Mouse (Mus musculus): ENCODE data around the gene Mrpl32.

Mrpl32 gene

DNA sequence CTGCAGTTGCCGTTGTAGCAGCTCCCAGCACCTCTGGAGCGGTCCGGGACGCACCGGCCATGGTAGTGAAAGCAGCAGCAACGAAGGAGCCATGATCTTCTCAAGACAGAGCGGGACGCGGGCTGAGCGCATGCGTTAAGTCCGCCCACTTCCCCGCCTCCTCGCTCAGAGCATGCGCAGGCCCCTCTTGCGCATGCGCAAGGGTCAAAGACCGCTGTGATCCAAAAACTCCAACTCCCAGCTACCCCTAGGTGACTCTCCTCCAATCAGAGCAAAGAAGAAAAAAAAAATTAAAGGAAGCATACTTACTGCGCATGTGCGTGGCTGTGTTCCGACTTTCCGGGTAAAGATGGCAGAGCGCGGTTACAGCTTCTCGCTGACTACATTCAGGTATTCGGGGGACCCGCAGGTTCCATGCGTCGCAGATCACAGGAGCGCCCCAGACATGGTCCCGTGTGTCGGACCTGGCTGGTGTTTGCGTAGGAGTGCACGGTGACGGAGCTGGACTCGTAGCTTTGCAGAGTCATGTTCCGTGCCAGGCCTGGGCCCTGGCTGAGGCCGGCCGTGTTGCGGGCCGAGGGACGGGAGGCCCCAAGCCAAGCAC, at the start of gene Mrpl32, which contains the start of gene Psma2:
Gene Mrpl32, minus strand, starts transcription at position 240 of the 604 bp plus-strand sequence.
Gene Psma2, plus strand, starts transcription at position 315 of the 604 bp plus-strand sequence.
- DNase-seq (ENCODE audit: low spot score in 2 of 2), result peak; percentile 97 to 98

DNA sequence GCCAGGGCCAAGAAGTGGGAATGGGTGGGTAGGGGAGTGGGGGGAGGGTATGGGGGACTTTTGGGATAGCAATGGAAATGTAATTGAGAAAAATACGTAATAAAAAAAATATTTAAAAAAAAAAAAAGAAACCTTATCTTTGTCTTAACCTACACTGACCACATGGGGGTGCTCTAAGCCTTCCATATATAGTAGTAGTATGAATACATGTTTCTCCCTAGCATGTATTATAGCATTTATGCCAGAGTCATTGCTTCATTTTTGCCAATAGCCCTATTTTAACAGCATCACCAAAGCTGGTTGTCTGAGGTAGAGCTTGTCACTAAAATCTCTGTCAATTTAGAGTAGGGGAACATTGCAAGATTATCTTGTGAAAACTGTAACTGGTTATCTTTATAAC, 36.3 kb upstream of the Mrpl32 start:
- DNase-seq (ENCODE audit: low spot score in 2 of 2), result no peak

DNA sequence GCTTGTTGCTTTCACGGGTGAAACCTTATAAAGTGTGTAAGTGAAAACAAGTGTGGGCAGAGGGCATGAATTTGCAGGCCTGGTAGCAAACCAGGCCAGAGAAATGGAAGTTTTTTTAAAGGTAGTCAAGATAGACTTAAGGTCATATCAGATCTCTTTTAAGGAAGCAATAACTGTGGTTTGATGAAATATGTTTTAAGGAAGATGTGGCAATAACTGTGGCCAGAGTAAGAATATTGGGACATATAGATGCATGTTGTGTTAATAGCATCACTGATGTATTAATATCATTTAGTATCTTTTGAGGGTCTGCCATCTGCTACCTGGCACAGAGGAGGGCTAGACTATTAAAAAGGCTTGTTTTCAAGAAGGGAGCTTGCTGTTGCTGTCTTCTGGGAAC, 27.0 kb upstream of the Mrpl32 start:
- no peak for DNase-seq (ENCODE audit: low spot score in 2 of 2)

DNA sequence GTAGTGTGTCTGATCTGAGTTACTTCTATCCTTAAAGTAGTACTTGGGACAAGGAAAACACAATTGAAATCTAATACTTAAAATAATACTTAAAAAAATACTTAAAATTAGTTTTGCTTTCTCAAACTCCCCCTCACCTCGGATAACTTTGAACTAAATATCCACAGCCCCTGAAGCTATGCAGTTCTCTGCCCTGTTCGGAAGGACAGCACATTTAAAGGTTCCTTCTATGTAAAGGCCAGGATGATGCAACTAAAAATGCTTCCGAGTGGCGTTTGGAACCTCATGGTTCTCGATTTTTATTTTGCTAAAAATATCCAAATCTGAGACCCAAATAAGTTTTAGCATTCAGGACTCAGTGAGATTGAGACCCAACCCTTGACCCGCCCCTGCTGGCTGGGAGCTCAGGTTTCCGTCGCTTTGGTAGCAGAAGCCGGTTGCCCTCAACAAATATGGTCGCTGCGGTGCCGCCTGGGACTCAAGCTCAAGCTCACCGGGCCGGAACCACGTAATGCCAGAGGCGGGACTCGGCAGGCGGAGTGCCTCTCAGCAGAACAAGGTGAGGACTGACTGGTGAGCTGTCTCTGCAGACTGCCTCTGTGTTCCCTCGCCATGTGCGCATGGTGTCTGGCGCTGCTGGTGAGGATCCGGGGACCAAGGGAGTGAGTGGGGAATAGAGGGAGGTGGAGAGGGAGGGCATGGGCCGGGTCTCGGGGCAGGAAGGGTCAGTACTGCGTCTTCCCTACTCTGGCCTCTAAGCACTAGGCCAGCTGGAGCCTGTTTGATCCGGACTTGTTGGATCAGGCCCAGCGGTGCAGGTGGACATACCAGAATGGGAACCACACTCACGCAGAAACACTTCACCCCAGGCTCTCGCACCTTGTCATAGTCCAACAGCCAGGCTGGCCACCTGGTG, 17.0 kb upstream of the Mrpl32 start, which contains the start of gene AW209491:
Gene AW209491, plus strand, starts transcription at position 429 of the 916 bp plus-strand sequence.
- DNase-seq (ENCODE audit: low spot score in 2 of 2), result peak; percentile 90 to 92

DNA sequence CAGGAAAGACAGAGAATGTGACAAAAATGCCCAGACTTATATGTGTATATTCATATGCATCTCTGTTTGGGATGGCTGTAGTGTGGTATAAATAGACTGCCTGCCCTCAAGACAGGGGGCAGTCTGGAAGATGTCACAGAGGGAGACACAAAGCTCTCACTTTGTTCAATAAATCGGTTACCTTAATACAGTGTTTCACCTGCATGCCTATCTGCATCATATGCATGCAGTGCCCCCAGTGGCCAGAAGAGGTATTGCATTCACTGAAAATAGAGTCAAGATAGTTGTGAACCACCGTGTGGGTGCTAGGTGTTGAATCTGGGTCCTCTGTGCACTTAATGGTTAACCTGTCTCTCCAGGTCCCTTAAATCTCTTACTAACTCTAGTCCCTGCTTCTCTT, 5.8 kb upstream of the Mrpl32 start:
- peak; percentile 53 to 67 for DNase-seq (ENCODE audit: low spot score in 2 of 2)

DNA sequence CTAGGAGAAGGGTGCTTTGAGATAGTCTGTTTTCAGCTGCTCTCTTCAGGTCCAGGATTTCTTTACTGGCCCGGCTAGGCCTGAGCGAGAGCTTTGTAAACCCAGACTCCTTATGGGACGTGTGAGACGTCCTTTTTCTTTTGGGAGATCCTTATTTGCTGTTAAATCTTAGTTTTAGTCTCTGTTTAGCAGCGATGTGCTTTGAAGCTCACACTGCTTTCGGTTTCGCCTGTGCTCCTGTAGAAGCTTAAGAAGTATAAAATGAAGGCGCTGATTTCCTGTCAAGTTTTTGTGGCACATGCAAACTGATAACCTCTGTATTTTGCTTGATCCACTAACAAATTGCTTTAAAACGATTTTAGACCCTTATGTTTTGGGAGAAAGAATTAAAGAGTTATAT, 588 bp upstream of the Mrpl32 start:
- no peak for DNase-seq (ENCODE audit: low spot score in 2 of 2)

DNA sequence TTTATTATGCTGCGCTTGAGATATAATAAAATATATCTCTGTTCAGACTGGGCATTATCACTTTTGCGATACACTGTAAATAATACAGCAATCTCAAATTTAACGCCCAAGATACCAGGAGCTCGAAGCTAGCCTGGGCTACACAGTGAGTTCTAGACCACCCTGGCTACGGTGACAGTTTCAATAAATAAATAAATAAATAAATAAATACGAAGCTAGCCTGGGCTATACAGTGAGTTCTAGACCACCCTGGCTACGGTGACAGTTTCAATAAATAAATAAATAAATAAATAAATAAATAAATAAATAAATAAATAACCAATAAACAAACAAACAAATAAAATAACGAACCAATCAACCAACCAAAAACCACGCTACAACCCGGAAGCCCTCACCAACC, 502 bp downstream of the Mrpl32 start:
- DNase-seq (ENCODE audit: low spot score in 2 of 2), result no peak

DNA sequence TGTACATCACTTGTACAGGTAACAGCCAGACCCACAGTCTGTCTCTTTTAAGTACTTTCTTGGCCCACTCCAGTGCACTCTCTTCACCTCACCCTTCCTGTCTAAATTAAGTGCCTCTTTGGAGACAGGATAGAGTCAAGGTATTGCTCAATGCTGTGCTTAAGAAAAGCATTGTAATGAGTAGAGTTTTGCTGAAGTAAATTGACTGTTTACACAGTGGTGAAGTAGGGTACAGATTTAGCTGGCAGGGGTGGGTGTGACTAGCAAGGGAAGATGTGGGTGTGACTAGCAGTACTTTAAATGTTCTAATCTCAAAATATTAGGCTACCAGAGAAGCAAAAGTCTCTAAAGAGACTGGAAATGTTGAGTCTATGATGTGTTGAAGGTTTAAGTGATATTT, 5.3 kb downstream of the Mrpl32 start:
- DNase-seq (ENCODE audit: low spot score in 2 of 2), result no peak

DNA sequence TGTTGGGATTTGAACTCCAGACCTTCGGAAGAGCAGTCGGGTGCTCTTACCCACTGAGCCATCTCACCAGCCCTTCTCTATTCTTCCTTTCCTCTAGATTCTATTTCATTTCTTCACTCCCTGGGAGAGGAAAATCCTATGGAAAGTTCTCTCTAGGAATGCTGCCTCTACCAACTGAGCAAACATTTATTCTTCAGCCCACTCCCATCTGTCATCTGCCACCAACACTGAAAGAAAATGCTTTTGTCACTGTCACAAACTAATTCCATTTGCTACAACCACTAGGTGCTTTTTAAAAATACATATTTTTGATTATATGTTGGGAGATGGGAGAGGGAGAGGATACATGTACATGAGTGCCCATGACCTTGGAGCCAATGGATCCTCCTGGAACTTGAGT, 10.2 kb downstream of the Mrpl32 start:
- DNase-seq (ENCODE audit: low spot score in 2 of 2), result no peak

DNA sequence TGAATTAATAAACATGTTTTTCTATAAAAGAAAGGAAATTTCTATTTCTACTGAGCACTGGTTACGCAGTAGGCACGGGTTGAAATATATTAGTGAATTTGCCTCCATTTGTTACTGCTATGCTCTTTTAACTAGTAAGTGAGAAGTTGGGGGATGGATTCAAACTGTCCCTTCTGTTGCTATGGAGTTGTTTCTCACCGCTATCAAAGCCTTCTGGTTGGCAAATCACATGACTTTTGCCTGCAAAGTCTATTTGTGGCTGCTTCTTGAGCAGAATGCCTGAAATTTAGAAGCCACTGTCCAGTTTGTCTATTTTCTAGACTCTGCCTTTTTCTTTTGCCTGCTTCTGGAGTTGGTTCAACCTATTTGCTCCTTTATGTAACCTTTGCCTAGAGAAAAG, 32.6 kb downstream of the Mrpl32 start:
- DNase-seq (ENCODE audit: low spot score in 2 of 2), result no peak

DNA sequence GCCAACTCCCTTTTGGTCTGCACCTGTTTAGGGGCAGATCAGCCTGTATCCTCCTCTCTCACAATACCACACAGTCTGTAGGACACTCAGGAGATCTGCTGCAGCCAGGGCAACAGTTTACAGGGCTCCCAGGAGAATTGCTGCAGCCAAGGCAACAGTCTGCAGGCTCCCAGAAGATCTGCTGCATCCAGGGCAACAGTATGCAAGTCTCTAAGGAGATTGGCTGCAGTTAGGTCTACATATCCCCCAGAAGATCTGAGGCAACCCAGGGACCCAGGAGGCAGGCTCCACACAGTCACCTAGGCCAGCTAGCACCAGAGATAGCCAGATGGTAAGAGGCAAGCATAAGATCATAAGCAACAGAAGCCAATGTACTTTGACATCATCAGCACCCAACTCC, 38.8 kb downstream of the Mrpl32 start:
- no peak for DNase-seq (ENCODE audit: low spot score in 2 of 2)

DNA sequence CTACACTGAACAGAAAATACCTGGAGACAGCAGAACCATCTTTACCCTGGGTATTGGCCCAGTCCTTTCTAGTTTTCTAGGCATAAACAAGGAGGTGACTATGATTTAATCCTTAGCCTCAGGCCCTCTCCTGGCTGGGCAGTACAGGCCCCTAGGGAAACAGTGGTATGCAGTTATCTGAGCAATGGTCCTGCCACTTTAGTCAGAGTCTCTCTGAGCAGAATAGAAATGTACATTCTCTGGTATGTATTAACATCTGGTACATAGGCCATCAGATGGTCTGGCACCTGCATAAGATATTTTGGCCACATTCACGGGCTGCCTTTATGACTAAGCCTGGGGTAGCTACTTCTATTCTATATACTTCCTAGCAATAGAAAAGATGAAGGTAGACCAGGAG, 51.6 kb downstream of the Mrpl32 start:
- DNase-seq (ENCODE audit: low spot score in 2 of 2), result no peak
